Mouse (Mus musculus) MEL (cell line): ENCODE results near the gene Sec23ip. TPM values are rescaled to one million over a fixed set of nuclear protein-coding genes. Genes with fewer than 3 reads are reported as not detected.

Experiments used
- DNase-seq: peaks from one replicate; pipeline ENCODE4 v3.0.0; 2011; ENCODE audit warnings: low read depth, low spot score
- H3K27ac ChIP-seq: 2 replicates; pipeline ENCODE4 v1.5.1; 2012; ENCODE audit warnings: low read depth, mild to moderate bottlenecking, control low read depth, low read length, moderate library complexity; ENCODE audit not compliant: control insufficient read depth
- H3K27me3 ChIP-seq, 2 experiments: fragments of 150-350 bp in 1 of 2; sonication (generic) in 1 of 2; 2 replicates each; pipeline ENCODE4 v1.6.1; 2012; ENCODE audit warnings: low read length in 2 of 2, mild to moderate bottlenecking in 2 of 2, improper control_type of control experiment in 1 of 2, moderate library complexity in 1 of 2; ENCODE audit not compliant: insufficient read depth in 2 of 2, control insufficient read depth in 1 of 2
- H3K36me3 ChIP-seq, 2 experiments: 2 replicates each; pipeline ENCODE4 v1.6.1; 2012 to 2014; ENCODE audit warnings: low read length in 2 of 2, improper control_type of control experiment in 1 of 2, inconsistent platforms in 1 of 2, mild to moderate bottlenecking in 1 of 2; ENCODE audit not compliant: insufficient read depth in 2 of 2, control insufficient read depth in 1 of 2
- H3K4me1 ChIP-seq, 2 experiments: fragments of 150-350 bp in 1 of 2; sonication (generic) in 1 of 2; 2 replicates each; pipeline ENCODE4 v1.6.1; 2012; ENCODE audit warnings: low read length in 2 of 2, improper control_type of control experiment in 1 of 2, mild to moderate bottlenecking in 1 of 2; ENCODE audit not compliant: insufficient read depth in 2 of 2, control insufficient read depth in 1 of 2
- H3K4me3 ChIP-seq, 2 experiments: fragments of 150-350 bp in 1 of 2; sonication (generic) in 1 of 2; 2 replicates each; pipeline ENCODE4 v1.5.1; 2012; ENCODE audit warnings: low read depth in 2 of 2, low read length in 2 of 2, mild to moderate bottlenecking in 2 of 2, moderate library complexity in 2 of 2, control low read depth in 1 of 2, improper control_type of control experiment in 1 of 2; ENCODE audit not compliant: control insufficient read depth in 1 of 2, insufficient read depth in 1 of 2
- H3K79me2 ChIP-seq: 2 replicates; pipeline ENCODE4 v1.6.1; 2012; ENCODE audit warnings: mild to moderate bottlenecking, low read length, moderate library complexity; ENCODE audit not compliant: control insufficient read depth, poor library complexity, insufficient read depth
- H3K9ac ChIP-seq: 2 replicates; pipeline ENCODE4 v1.6.1; 2012; ENCODE audit warnings: low read depth, mild to moderate bottlenecking, control low read depth, low read length, moderate library complexity; ENCODE audit not compliant: control insufficient read depth, poor library complexity, severe bottlenecking
- H3K9me3 ChIP-seq: fragments of 150-350 bp; sonication (generic); replicated peaks from 2 replicates; pipeline ENCODE4 v1.6.1; 2012; ENCODE audit warnings: mild to moderate bottlenecking, low read length, improper control_type of control experiment, moderate library complexity; ENCODE audit not compliant: insufficient read depth
- CHD1 ChIP-seq: IDR thresholded peaks from 2 replicates; pipeline ENCODE4 v1.6.1; 2012; ENCODE audit warnings: low read depth, mild to moderate bottlenecking, inconsistent platforms, low read length, improper control_type of control experiment
- CHD2 ChIP-seq: IDR thresholded peaks from 2 replicates; pipeline ENCODE4 v1.6.1; 2011; ENCODE audit warnings: low read length, improper control_type of control experiment
- HCFC1 ChIP-seq: IDR thresholded peaks from 2 replicates; pipeline ENCODE4 v1.6.1; 2012; ENCODE audit warnings: low read depth, mild to moderate bottlenecking, inconsistent platforms, low read length, improper control_type of control experiment, moderate library complexity
- KAT2A ChIP-seq: conservative IDR thresholded peaks from 2 replicates; pipeline ENCODE4 v1.6.1; 2012; ENCODE audit warnings: low read depth, low read length, improper control_type of control experiment, inconsistent platforms
- MAFK ChIP-seq: IDR thresholded peaks from 2 replicates; pipeline ENCODE4 v1.6.1; 2011; ENCODE audit warnings: low read depth, mild to moderate bottlenecking, low read length, improper control_type of control experiment, borderline replicate concordance
- MAX ChIP-seq: IDR thresholded peaks from 2 replicates; pipeline ENCODE4 v1.6.1; 2011; ENCODE audit warnings: low read length, improper control_type of control experiment
- MEF2A ChIP-seq: IDR thresholded peaks from 2 replicates; pipeline ENCODE4 v1.6.1; 2014; ENCODE audit warnings: low read depth, mild to moderate bottlenecking, inconsistent platforms, low read length, improper control_type of control experiment; ENCODE audit not compliant: poor library complexity, insufficient replicate concordance, severe bottlenecking; ENCODE audit errors: extremely low read depth
- MXI1 ChIP-seq: IDR thresholded peaks from 2 replicates; pipeline ENCODE4 v1.6.1; 2011; ENCODE audit warnings: mild to moderate bottlenecking, low read depth, low read length, improper control_type of control experiment
- MYB ChIP-seq: IDR thresholded peaks from 2 replicates; pipeline ENCODE4 v1.6.1; 2011; ENCODE audit warnings: mild to moderate bottlenecking, low read depth, low read length, improper control_type of control experiment
- MYC ChIP-seq: IDR thresholded peaks from 2 replicates; pipeline ENCODE4 v1.6.1; 2011; ENCODE audit warnings: low read depth, mild to moderate bottlenecking, low read length, improper control_type of control experiment, moderate library complexity
- NELFE ChIP-seq: IDR thresholded peaks from 2 replicates; pipeline ENCODE4 v1.6.1; 2011; ENCODE audit warnings: low read depth, low read length, improper control_type of control experiment
- POLR2AphosphoS5 ChIP-seq: IDR thresholded peaks from 2 replicates; pipeline ENCODE4 v1.6.1; 2012; ENCODE audit warnings: low read depth, borderline replicate concordance, mild to moderate bottlenecking, inconsistent platforms, low read length, moderate library complexity, mixed read lengths
- RAD21 ChIP-seq: IDR thresholded peaks from 2 replicates; pipeline ENCODE4 v1.6.1; 2011; ENCODE audit warnings: mild to moderate bottlenecking, low read depth, low read length, improper control_type of control experiment
- RCOR1 ChIP-seq: IDR thresholded peaks from 2 replicates; pipeline ENCODE4 v1.6.1; 2012; ENCODE audit warnings: low read depth, mild to moderate bottlenecking, inconsistent platforms, low read length, improper control_type of control experiment
- SIN3A ChIP-seq: IDR thresholded peaks from 2 replicates; pipeline ENCODE4 v1.6.1; 2012; ENCODE audit warnings: low read length, improper control_type of control experiment, inconsistent platforms
- SMC3 ChIP-seq: IDR thresholded peaks from 2 replicates; pipeline ENCODE4 v1.6.1; 2011; ENCODE audit warnings: low read depth, low read length, improper control_type of control experiment
- TAL1 ChIP-seq: IDR thresholded peaks from 2 replicates; pipeline ENCODE4 v1.6.1; 2012; ENCODE audit warnings: mild to moderate bottlenecking, inconsistent platforms, low read length, moderate library complexity, mixed read lengths
- UBTF ChIP-seq: IDR thresholded peaks from 2 replicates; pipeline ENCODE4 v1.6.1; 2012; ENCODE audit warnings: low read depth, mild to moderate bottlenecking, inconsistent platforms, low read length, improper control_type of control experiment, moderate library complexity, borderline replicate concordance; ENCODE audit not compliant: insufficient read depth
- USF1 ChIP-seq: IDR thresholded peaks from 2 replicates; pipeline ENCODE4 v1.6.1; 2014; ENCODE audit warnings: low read depth, mild to moderate bottlenecking, inconsistent platforms, low read length, improper control_type of control experiment, moderate library complexity
- USF2 ChIP-seq, 2 experiments: IDR thresholded peaks; 2 replicates each; pipeline ENCODE4 v1.6.1; 2011 to 2012; ENCODE audit warnings: improper control_type of control experiment in 2 of 2, low read length in 2 of 2, borderline replicate concordance in 1 of 2, inconsistent platforms in 1 of 2, low read depth in 1 of 2, mild to moderate bottlenecking in 1 of 2; ENCODE audit not compliant: insufficient read depth in 1 of 2
- ZKSCAN1 ChIP-seq: IDR thresholded peaks from 2 replicates; pipeline ENCODE4 v1.6.1; 2012; ENCODE audit warnings: low read depth, mild to moderate bottlenecking, inconsistent platforms, low read length, improper control_type of control experiment, moderate library complexity
- ZNF384 ChIP-seq: IDR thresholded peaks from 2 replicates; pipeline ENCODE4 v1.6.1; 2012; ENCODE audit warnings: low read depth, mild to moderate bottlenecking, inconsistent platforms, low read length, improper control_type of control experiment
- polyA plus RNA-seq, 2 experiments: library from polyadenylated mRNA; stranded (reverse) in 1 of 2; unstranded in 1 of 2; fragments of >175 nt in 1 of 2; fragments of >200 nt in 1 of 2; gene quantifications; 2 replicates each; pipeline versions ENCODE4 v1.2.1 to v1.2.4; 2012; ENCODE audit warnings: low replicate concordance in 2 of 2, low read depth in 1 of 2; ENCODE audit not compliant: insufficient read length in 2 of 2, insufficient read depth in 1 of 2, missing spikeins in 1 of 2
- total RNA-seq: library from RNA; depleted of rRNA; stranded (reverse); fragments of 300-350 nt; gene quantifications from 2 replicates; pipeline ENCODE4 v1.2.3, GENCODE M21; 2012

Gene Sec23ip
- total and polyA plus RNA-seq, 3 experiments, result 21.2 to 43.7 TPM; not detected in 1

- Histone ChIP-seq H3K4me1 (no peaks in the 10 kb centered on the region), H3K27ac (no peak overlapping the region), H3K9me3 (no peaks in the 10 kb centered on the region), H3K79me2 (no peaks in the 10 kb centered on the region), H3K27me3 (no peaks in the 10 kb centered on the region), H3K4me3 (no peak overlapping the region), H3K9ac (no peak overlapping the region), H3K36me3 (no peaks in the 10 kb centered on the region)
- no peak for TF ChIP-seq ZKSCAN1
- no peak for TF ChIP-seq USF2 (IDR thresholded peaks at IDR 0.05; ENCODE audit: borderline replicate concordance in 1 of 2, insufficient read depth in 1 of 2, low read depth in 1 of 2, low read length in 2 of 2)
- TF ChIP-seq MYC, result no peak
- TF ChIP-seq ZNF384, result no peak
- TF ChIP-seq SMC3, result no peak
- no peak for TF ChIP-seq RAD21
- no peak for TF ChIP-seq RCOR1
- no peak for TF ChIP-seq NELFE
- TF ChIP-seq MAX, result no peak
- TF ChIP-seq SIN3A, result no peak
- TF ChIP-seq MEF2A, result no peak
- no peak for TF ChIP-seq HCFC1
- no peak for TF ChIP-seq CHD1
- no peak for TF ChIP-seq CHD2
- no peak for TF ChIP-seq UBTF
- no peak for TF ChIP-seq MAFK
- no peak for TF ChIP-seq KAT2A
- DNase-seq, result no peak
Measured at GRCm38 (mm10) chr7:128793464-128793863, 48.7 kb downstream of the Sec23ip start.

GRCm38 (mm10) chr7:128824986-128825563, 80.3 kb downstream of the Sec23ip start:
- no peak for DNase-seq
- H3K36me3 ChIP-seq, result no peaks in the 10 kb centered on the region
- H3K4me3 ChIP-seq, result no peak overlapping the region
- no peaks in the 10 kb centered on the region for H3K4me1 ChIP-seq
- H3K9me3 ChIP-seq, result no peaks in the 10 kb centered on the region
- no peak for TF ChIP-seq POLR2AphosphoS5
- TF ChIP-seq MEF2A, result no peak
- TF ChIP-seq TAL1, result no peak
- no peak for TF ChIP-seq USF1
- TF ChIP-seq CHD1, result no peak
- no peak for TF ChIP-seq MYB
- no peak for TF ChIP-seq MXI1
- TF ChIP-seq, all 39 proteins: peak for 0
- H3K79me2 ChIP-seq, result no peaks in the 10 kb centered on the region
- no peak overlapping the region for H3K9ac ChIP-seq
- H3K27ac ChIP-seq, result no peak overlapping the region
- H3K27me3 ChIP-seq, result no peaks in the 10 kb centered on the region
